ENCODE assay signal across 8 mouse cellular contexts in the genomic region with DNA sequence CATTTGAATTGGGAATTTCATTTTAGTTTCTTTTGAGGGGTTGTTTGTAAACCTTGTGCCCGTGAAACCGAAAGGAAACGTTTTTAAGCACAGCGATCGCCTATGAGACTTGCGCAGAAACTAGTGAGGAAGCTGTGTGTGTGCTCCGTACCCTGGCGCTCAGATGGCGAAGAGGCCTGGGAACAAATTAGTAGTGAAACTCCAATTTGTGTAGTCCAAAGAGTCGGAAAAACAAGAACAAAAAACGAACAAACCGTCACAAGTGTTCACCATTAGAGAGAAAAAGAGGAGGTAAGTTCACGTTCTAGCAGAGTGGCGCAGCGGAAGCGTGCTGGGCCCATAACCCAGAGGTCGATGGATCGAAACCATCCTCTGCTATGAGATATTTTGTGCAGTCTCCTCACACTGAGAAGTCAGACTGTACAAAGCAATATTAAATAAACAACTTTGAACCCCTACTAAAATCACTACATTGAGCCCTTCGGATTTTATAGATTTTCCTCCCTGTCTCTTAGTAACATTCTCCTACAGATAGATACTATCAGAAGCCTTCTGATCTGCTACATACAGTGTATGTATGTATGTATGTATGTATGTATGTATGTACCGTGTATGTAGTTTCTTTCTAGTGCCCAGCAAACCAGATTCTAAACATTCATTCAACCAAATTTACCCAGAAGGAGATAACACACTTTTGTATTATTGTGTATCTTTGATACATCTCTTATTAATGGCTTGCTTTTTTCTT. TPM values are rescaled to one million over a fixed set of nuclear protein-coding genes. Genes with fewer than 3 reads are reported as not detected.
A peak's percentile ranks its signal among the peaks of the same experiment; 100 is the strongest.
DNase-seq lines count a peak whose midpoint lies in the region; ATAC-seq and TF ChIP-seq lines count a peak whose summit lies in the region.

No protein-coding gene starts in this region.

- H3K9me3 ChIP-seq in hindbrain, embryonic 12.5 days (replicated peaks) = no peaks in the 10 kb centered on the region
- H3K9me3 ChIP-seq in lung, postnatal 0 days (ENCODE audit: low read length) = no peaks in the 10 kb centered on the region

- peak overlapping the region; percentile 62 for H3K9ac ChIP-seq in hindbrain, embryonic 12.5 days
- H3K9ac ChIP-seq in lung, postnatal 0 days (replicated peaks; ENCODE audit: low read depth) = peak overlapping the region; percentile 71

- peak; percentile 21; the same call in 1 of the 2 replicates for TF ChIP-seq EP300 in lung, postnatal 0 days (IDR thresholded peaks at IDR 0.05)

- ATAC-seq in hindbrain, embryonic 12.5 days (ENCODE audit: low FRiP score) = peak; percentile 91
- ATAC-seq in lung, postnatal 0 days = peak; percentile 91

- no peak for TF ChIP-seq CTCF in lung, postnatal 0 days (IDR thresholded peaks at IDR 0.05)

- peak overlapping the region; percentile 42 for H3K4me3 ChIP-seq in hindbrain, embryonic 12.5 days
- peak overlapping the region; percentile 67 for H3K4me3 ChIP-seq in lung, postnatal 0 days (ENCODE audit: low read depth, low read length)

- peak overlapping the region; percentile 32 for H3K4me2 ChIP-seq in hindbrain, embryonic 12.5 days (replicated peaks)
- H3K4me2 ChIP-seq in lung, postnatal 0 days (replicated peaks; ENCODE audit: low read depth, low read length) = peak overlapping the region; percentile 42

- DNase-seq in NIH3T3 (ENCODE audit: low read depth) = peak; percentile 84
- DNase-seq in cerebellum, adult 9-11 months = peak; percentile 73
- peak; percentile 33 to 86 for DNase-seq in frontal cortex, adult 2 months (ENCODE audit: extremely low spot score in 1 of 2, low spot score in 1 of 2)
- DNase-seq in layer of hippocampus, postnatal 10 days (ENCODE audit: low spot score in 2 of 2) = peak; percentile 64 to 77
- DNase-seq in lung, postnatal 0 days (ENCODE audit: low spot score) = peak; percentile 88
- peak; percentile 49 for DNase-seq in ovary, postnatal 36 days (ENCODE audit: low spot score)
- peak; percentile 82 for DNase-seq in thymus, postnatal 14 days

- 5% methylated on average over 20 of the region's 20 CpGs for WGBS in hindbrain, embryonic 12.5 days
- WGBS in lung, postnatal 0 days = 3% methylated on average over 20 of the region's 20 CpGs

- H3K4me1 ChIP-seq in hindbrain, embryonic 12.5 days = no peaks in the 10 kb centered on the region
- no peaks in the 10 kb centered on the region for H3K4me1 ChIP-seq in lung, postnatal 0 days (ENCODE audit: insufficient read depth, low read depth, low read length)

- peak overlapping the region; percentile 84 for H3K27ac ChIP-seq in hindbrain, embryonic 12.5 days
- peak overlapping the region; percentile 94 for H3K27ac ChIP-seq in lung, postnatal 0 days (ENCODE audit: low read length)

- no peaks in the 10 kb centered on the region for H3K36me3 ChIP-seq in hindbrain, embryonic 12.5 days
- no peaks in the 10 kb centered on the region for H3K36me3 ChIP-seq in lung, postnatal 0 days (ENCODE audit: insufficient read depth, low read length)

- H3K27me3 ChIP-seq in hindbrain, embryonic 12.5 days = peaks cover 21% of the 10 kb centered on the region
- H3K27me3 ChIP-seq in lung, postnatal 0 days (replicated peaks; ENCODE audit: insufficient read depth, low read length) = no peaks in the 10 kb centered on the region

RNA-seq across cellular contexts. Expression of a gene that starts 6.1 kb away (rescaled TPM):
- not detected in 2 replicates for polyA plus RNA-seq in frontal cortex, adult 2 months (2012; rRNA removed)
- 0.14 TPM in 1 of 2 replicates, not detected in the other for polyA plus RNA-seq in hindbrain, embryonic 12.5 days (2016; fragmentation: Nextera tagmentation; extraction: Ambion mirVana)
- under 1 TPM; 0.22 to 0.23 TPM for total RNA-seq in layer of hippocampus, postnatal 10 days (2021)
- not detected in 2 replicates for polyA plus RNA-seq in lung, postnatal 0 days (2015; fragmentation: Nextera tagmentation; extraction: Ambion mirVana)

RNA-seq across cellular contexts. Expression of a gene that starts 30.0 kb away (rescaled TPM):
- 2.2 and 2.6 TPM in 2 replicates for polyA plus RNA-seq in frontal cortex, adult 2 months (2012; rRNA removed)
- polyA plus RNA-seq in hindbrain, embryonic 12.5 days (2016; fragmentation: Nextera tagmentation; extraction: Ambion mirVana) = 19.1 and 20.5 TPM in 2 replicates
- 1 to 10 TPM; 5.1 to 6.0 TPM for total RNA-seq in layer of hippocampus, postnatal 10 days (2021)
- 2.5 and 3.4 TPM in 2 replicates for polyA plus RNA-seq in lung, postnatal 0 days (2015; fragmentation: Nextera tagmentation; extraction: Ambion mirVana)

RNA-seq across cellular contexts. Expression of a gene that starts 34.6 kb away (rescaled TPM):
- 0.56 and 1.4 TPM in 2 replicates for polyA plus RNA-seq in frontal cortex, adult 2 months (2012; rRNA removed)
- 0.23 and 0.48 TPM in 2 replicates for polyA plus RNA-seq in hindbrain, embryonic 12.5 days (2016; fragmentation: Nextera tagmentation; extraction: Ambion mirVana)
- total RNA-seq in layer of hippocampus, postnatal 10 days (2021) = not detected
- 0.62 and 1.1 TPM in 2 replicates for polyA plus RNA-seq in lung, postnatal 0 days (2015; fragmentation: Nextera tagmentation; extraction: Ambion mirVana)

Comparison
In these comparisons a context has a peak if more than half of its experiments do, and no peak if none do; other contexts are left out.
1. Peak in every context shown above with its lines: DNase-seq, ATAC-seq, H3K4me3 ChIP-seq and H3K27ac ChIP-seq.